Mouse (Mus musculus): ENCODE data around the gene Fkbp14. TPM values are rescaled to one million over a fixed set of nuclear protein-coding genes. Genes with fewer than 3 reads are reported as not detected.

The Fkbp14 gene
- 0.71 TPM for total RNA-seq (2023)

GRCm38 (mm10) chr6:54597208-54597607 is at the start of gene Fkbp14:
Gene Fkbp14 (minus strand): TSS chr6:54597308.

GRCm38 (mm10) chr6:54594469-54595329 is 2.4 kb downstream of the Fkbp14 start, which contains the start of gene Plekha8:
Gene Plekha8 (plus strand): TSS chr6:54595111.

GRCm38 (mm10) chr6:54565665-54566545 is 31.2 kb downstream of the Fkbp14 start, which contains the start of gene Scrn1:
Gene Scrn1 (minus strand): TSS chr6:54566489.

Other genes starting within 250 kb of the Fkbp14 start
- not detected for gene Wipf3, start 167.7 kb downstream of the Fkbp14 start, total RNA-seq (2023)
- gene Scrn1, start 30.8 kb downstream of the Fkbp14 start, total RNA-seq (2023) = not detected
- gene Plekha8, start 2.2 kb downstream of the Fkbp14 start, total RNA-seq (2023) = 10.5 TPM
- 27.6 TPM for gene Mturn, start 84.3 kb upstream of the Fkbp14 start, total RNA-seq (2023)
- 85.4 TPM for gene Znrf2, start 219.6 kb upstream of the Fkbp14 start, total RNA-seq (2023)